Mouse (Mus musculus) adrenal gland, adult 8-10 months (tissue): ENCODE results near the gene Gfer. TPM values are rescaled to one million over a fixed set of nuclear protein-coding genes. Genes with fewer than 3 reads are reported as not detected.

ENCODE experiments used
- DNase-seq: peaks from one replicate; pipeline ENCODE4 v3.0.0; 2022
- total RNA-seq, 4 experiments: library from RNA; stranded (reverse); gene quantifications; 2 replicates each; pipeline ENCODE4 v1.2.4; 2022

The Gfer gene
- 10 to 100 TPM; 31.7 to 35.6 (median 32.6) TPM for total RNA-seq

- DNase-seq: peak; percentile 75
These were observed at the start of gene Gfer, which contains the start of gene Noxo1 for GRCm38 (mm10) chr17:24696011-24696697. Gene Gfer (minus strand): TSS chr17:24696156. Gene Noxo1 (plus strand): TSS chr17:24696234.

DNA sequence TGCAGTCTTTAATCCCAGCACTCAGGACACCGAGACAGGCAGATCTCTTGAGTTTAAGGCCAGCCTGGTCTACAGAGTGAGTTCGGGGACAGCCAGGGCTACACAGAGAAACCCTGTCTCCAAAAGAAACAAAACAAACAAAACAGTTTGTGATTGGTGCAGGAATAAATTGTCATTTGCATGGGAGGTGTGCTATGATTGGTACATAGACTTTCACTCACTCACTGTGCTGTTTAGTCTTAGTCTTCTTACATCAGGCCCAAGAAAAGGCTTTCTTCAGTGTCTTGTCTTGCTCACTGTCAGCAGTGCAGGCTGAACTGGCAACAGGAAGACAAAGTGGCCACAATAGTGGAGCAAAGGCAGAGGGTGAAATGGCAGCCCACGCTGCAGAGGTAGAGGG, 48.4 kb upstream of the Gfer start:
- DNase-seq: no peak

DNA sequence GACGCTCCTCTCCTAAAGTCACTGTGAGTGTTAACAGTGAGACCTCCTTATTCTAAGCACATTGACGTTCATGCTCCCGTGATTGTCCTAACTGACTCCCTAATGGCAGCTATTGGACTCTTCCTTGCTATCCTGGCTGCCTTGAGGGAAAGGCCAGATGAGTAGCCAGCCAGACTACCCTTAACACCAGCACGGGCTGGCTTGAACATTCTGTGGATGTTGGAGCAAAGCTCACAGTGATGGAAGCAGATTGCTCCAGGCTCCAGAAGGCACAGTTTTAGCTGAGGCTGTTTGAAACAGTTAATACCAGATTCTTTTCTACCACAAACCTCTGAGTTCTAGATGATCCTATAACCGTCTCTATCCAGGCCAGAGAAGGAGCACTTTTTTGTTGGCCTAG, 47.9 kb upstream of the Gfer start:
- no peak for DNase-seq

DNA sequence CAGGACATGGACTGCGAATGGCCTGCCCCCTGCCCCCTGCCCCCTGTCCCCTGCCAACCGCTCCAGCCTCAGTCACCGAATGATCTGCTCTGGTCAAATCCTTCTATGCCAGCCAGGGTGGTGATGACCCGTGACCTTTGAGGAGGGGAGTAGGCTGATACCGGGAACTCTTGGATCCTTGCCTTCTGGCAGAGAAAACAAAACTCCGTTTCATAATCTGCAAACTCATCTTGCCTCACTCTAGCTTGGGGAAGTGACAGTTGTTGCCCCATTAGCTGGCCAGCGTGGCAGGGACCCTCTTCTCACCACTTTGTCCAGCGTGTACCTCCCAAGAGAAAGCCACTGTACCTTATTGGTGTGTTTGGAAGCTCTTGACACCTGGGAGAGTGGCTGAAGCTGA, 46.4 kb upstream of the Gfer start:
- no peak for DNase-seq

GRCm38 (mm10) chr17:24739926-24740325, 44.0 kb upstream of the Gfer start:
- no peak for DNase-seq

GRCm38 (mm10) chr17:24738238-24738637, 42.3 kb upstream of the Gfer start:
- DNase-seq: no peak

DNA sequence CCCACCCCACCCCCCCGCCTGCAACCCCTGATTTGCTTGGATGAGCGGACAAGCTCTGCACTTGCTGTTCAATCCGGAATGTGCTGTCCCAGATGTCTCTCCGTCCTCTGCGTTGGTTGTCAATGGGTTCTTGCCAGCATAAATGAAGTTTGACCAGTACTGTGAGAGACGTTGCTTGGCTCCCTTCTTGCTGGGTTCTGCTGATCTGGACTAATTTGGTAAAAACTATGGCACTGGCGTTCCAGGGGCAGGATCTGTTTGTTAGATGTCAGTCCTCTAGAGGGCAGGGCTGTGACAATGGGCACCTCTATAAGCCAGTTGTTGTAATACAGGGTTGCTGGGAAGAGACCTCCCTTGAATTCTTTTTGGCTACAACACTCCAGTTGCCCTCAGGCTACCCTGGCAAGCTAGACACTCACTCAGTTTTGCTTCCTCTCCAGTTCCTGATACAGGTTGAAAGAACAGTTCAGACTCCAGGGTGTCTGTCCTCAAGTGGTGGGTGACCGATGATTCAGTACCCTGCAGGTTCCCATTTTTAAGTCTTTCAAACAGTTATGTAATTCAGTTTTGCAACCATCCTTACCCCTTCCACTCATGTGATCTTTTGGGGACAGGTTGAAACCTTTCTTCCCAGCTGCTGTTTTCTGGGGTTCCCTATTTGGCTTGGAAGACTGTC, 41.3 kb upstream of the Gfer start:
- no peak for DNase-seq

- peak; percentile 98 for DNase-seq
These were observed 40.5 kb upstream of the Gfer start, which contains the start of gene Msrb1 for GRCm38 (mm10) chr17:24736330-24737051. Gene Msrb1 (plus strand): TSS chr17:24736642.

- DNase-seq: no peak
These were observed 39.5 kb upstream of the Gfer start for GRCm38 (mm10) chr17:24735446-24735845.

DNA sequence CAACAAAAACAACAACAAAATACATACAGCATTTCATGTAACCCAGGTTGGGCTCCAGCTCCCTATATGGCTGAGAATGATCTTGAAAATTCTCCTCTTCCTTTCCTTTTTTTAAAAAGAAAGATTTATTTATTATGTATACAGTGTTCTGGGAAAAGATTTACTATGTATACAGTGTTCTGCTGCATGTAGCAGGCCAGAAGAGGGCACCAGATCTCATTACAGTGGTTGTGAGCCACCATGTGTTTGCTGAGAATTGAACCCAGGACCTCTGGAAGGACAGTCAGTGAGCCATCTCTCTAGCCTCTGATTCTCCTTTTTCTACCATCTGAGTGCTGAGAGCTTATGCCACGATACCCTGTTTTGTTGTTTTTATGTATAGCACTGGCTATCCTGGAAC, 38.6 kb upstream of the Gfer start:
- no peak for DNase-seq

DNA sequence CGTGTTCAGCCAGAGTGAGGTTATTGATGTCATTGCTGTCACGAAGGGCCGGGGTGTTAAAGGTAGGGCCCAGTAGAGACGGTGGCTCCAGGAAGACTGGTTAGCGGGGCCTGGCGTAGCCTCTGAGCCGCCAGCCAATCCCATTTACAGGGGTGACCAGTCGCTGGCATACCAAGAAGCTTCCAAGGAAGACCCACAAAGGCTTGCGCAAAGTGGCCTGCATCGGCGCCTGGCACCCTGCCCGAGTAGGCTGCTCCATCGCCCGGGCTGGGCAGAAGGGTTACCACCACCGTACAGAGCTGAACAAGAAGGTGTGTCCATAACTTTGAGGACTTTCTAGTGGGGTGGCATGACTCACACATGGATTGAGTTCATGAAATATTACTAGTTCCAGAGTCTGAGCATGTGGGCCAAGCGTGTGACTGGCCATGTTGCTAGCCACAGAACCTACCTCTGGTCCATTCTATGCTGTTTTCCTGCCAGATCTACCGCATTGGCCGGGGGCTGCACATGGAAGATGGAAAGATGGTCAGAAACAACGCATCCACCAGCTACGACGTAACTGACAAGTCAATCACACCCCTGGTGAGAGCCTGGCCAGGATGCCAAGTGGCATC, 37.6 kb upstream of the Gfer start:
- no peak for DNase-seq

GRCm38 (mm10) chr17:24732233-24732935, 36.4 kb upstream of the Gfer start:
- no peak for DNase-seq

DNA sequence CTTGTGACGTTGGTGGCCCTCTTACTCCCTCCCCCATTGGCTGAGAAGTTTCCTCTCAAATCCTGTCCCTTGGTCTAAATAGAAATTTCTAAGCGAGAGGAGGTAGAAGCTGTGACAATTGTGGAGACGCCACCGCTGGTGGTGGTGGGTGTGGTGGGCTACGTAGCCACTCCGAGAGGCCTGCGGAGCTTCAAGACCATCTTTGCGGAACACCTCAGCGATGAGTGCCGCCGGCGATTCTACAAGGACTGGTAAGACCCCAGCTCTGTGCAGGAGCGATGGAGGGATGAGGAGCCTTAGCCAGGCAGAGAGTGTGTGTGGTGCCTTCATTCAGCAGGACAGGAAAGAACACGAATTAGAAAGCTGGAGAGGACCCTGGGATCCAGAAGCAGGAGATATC, 34.8 kb upstream of the Gfer start:
- no peak for DNase-seq

DNA sequence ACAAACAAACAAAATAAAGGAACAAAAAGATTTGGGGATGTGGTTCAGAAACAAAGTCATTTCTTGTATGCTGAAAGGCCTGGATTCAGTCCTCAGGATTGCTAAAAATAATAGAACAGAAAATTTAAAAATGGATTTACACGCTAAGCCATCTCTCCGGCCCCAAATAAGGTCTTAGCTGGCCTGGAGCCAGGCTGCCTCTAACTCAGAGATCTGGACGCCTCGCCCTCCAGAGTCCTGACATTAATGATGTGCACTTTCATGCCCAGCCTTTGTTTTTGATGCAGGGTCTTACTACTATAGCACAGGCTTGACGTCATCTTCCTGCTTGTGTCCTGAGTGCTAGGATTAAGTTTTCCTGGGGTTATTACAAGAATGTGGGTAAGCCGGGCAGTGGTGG, 33.1 kb upstream of the Gfer start:
- DNase-seq: no peak

DNA sequence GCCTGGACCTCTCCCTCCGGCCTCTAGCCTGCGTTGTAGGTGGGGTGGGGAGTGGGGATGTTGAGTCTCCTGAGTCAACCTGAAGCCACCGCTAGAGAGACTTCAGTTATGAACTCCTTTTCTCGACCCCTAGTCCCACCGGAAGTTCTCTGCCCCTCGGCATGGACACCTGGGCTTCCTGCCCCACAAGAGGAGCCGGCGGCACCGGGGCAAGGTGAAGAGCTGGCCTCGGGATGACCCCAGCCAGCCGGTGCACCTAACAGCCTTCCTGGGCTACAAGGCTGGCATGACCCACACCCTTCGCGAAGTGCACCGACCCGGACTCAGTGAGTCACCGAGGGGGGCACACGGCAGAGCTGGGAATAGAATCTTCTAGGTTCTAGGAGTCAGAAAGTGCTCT, 32.2 kb upstream of the Gfer start:
- DNase-seq: no peak

GRCm38 (mm10) chr17:24727618-24728017, 31.7 kb upstream of the Gfer start, which contains the start of gene Rpl3l:
Gene Rpl3l (plus strand): TSS chr17:24727820.
- DNase-seq: no peak

- no peak for DNase-seq
These were observed 29.9 kb upstream of the Gfer start for GRCm38 (mm10) chr17:24725637-24726390.

DNA sequence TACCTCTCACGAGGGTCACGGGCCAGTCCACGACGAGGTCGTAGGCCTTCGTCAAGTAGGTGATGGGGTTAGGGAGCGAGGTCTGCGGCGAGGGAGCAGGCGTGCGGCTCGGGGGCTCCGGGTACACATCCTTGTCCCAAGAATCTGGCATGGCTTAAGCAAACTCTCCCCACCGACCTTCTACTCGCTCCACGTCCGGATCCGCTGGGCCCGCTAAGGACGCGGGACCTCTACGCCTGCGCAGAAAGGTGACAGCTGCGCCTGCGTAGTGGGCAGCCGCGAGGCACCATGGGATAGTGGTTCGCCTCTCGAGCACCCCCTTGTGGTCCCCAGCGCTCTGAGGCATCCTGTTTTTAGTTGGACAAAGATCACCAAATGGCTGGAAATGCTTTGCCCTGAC, 28.2 kb upstream of the Gfer start, which contains the start of gene Ndufb10:
TSS of gene Ndufb10 (minus strand) at position 295 of the 400 bp plus-strand sequence.
- DNase-seq: peak; percentile 93

DNA sequence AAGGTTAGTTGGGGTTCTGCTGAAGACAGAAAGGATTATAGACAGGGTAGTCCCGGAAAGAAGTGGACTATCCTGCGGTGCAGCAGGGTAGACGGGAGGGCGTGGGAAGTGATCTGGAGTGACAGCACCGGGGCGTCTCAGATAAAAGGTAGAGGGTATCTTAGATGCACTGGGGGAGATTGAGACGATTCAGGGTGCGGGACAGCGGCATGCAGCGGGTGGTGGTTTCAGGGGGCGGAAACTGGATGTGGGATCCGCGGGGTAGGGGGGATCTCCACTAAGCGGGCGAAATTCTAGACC, 27.9 kb upstream of the Gfer start:
- no peak for DNase-seq

DNA sequence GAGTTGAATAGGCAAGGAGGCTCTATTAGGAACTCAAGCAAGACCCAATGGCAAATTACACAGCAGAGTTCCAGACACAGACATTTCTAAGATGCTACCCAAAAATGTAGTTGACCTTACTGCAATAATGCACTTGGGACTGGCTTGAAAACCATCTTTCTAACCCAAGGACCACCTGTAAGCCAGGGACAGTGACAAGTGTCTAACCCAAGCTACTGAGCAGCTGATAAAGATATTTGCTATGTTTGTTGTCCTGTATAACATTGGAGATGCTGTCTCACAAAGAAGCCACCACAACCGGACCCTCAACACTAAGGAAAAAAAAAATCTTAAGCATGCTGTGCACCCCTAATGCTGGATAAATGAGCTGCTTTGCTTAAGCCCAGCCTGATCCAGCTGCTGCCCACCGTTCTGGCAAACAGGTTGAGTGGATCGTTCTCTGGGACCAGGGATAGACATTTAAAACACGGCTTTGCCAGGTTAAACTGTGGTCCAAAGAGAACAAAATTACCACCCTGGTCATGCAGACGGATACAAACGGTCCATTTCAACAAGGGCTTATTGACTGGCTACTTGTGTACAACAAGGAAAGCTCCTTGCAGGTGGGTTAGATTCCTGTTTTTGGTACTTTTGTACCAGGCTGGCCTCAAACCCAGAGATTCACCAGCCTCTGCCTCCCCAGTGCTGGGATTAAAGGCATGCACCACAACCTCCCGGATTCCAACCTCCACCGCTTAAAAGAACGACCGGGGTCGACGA, 27.3 kb upstream of the Gfer start:
- no peak for DNase-seq
